ENCODE assay signal across 8 mouse cellular contexts in genomic region chr10:60285676-60286372, GRCm38 (mm10). TPM values are rescaled to one million over a fixed set of nuclear protein-coding genes. Genes with fewer than 3 reads are reported as not detected.
DNase-seq lines count a peak whose midpoint lies in the region; ATAC-seq and TF ChIP-seq lines count a peak whose summit lies in the region.

No protein-coding gene starts in this region.

- peaks cover 56% of the 10 kb centered on the region for H3K4me1 ChIP-seq in lung, embryonic 15.5 days
- H3K4me1 ChIP-seq in cortical plate, adult 2 months (ENCODE audit: control insufficient read depth, insufficient read depth, low read length), result peaks cover 44% of the 10 kb centered on the region
- H3K4me1 ChIP-seq in liver, embryonic 12.5 days, result peaks cover 83% of the 10 kb centered on the region

- TF ChIP-seq POLR2A in cortical plate, adult 2 months (IDR thresholded peaks at IDR 0.05; ENCODE audit: extremely low read depth, insufficient read depth, low read length), result peak; percentile 33; the same call in 1 of the 2 replicates

- no peaks in the 10 kb centered on the region for H3K9me3 ChIP-seq in lung, embryonic 15.5 days
- H3K9me3 ChIP-seq in liver, embryonic 12.5 days (replicated peaks), result no peaks in the 10 kb centered on the region

- DNase-seq in lung, postnatal 4 days, result no peak
- peak; percentile 43 for DNase-seq in gastrocnemius, postnatal 25 days
- peak; percentile 78 for DNase-seq in kidney, postnatal 14 days
- peak; percentile 87 to 92 for DNase-seq in right cerebral cortex, adult 2 months (ENCODE audit: low spot score in 2 of 2)
- no peak for DNase-seq in cerebellum, postnatal 36 days

- TF ChIP-seq CTCF in cortical plate, adult 2 months (IDR thresholded peaks at IDR 0.05; ENCODE audit: extremely low read depth, insufficient read depth, low read length), result no peak

- WGBS in lung, embryonic 15.5 days, result 52% methylated on average over 14 of the region's 14 CpGs
- 71% methylated on average over 14 of the region's 14 CpGs for WGBS in liver, embryonic 12.5 days (ENCODE audit: insufficient replicate concordance)

- H3K36me3 ChIP-seq in lung, embryonic 15.5 days, result no peaks in the 10 kb centered on the region
- peaks cover 11% of the 10 kb centered on the region; the same call in 1 of the 2 replicates for H3K36me3 ChIP-seq in liver, embryonic 12.5 days

- no peak overlapping the region for H3K4me3 ChIP-seq in lung, embryonic 15.5 days
- peak overlapping the region; percentile 21 for H3K4me3 ChIP-seq in cortical plate, adult 2 months (ENCODE audit: insufficient read depth, low read length)
- no peak overlapping the region for H3K4me3 ChIP-seq in liver, embryonic 12.5 days

- peaks cover 7% of the 10 kb centered on the region; the same call in 1 of the 2 replicates for H3K27me3 ChIP-seq in lung, embryonic 15.5 days
- H3K27me3 ChIP-seq in liver, embryonic 12.5 days (replicated peaks), result no peaks in the 10 kb centered on the region

- no peak overlapping the region for H3K27ac ChIP-seq in lung, embryonic 15.5 days
- peak overlapping the region; percentile 71 for H3K27ac ChIP-seq in cortical plate, adult 2 months (ENCODE audit: insufficient read depth, low read length)
- H3K27ac ChIP-seq in liver, embryonic 12.5 days, result no peak overlapping the region

- H3K4me2 ChIP-seq in lung, embryonic 15.5 days, result peak overlapping the region; percentile 14; the same call in 1 of the 2 replicates
- H3K4me2 ChIP-seq in liver, embryonic 12.5 days, result peak overlapping the region; percentile 9; the same call in 1 of the 2 replicates

- no peak overlapping the region for H3K9ac ChIP-seq in lung, embryonic 15.5 days
- no peak overlapping the region for H3K9ac ChIP-seq in liver, embryonic 12.5 days

- ATAC-seq in lung, embryonic 15.5 days (ENCODE audit: borderline replicate concordance, extremely low read depth, low FRiP score, low TSS enrichment), result no peak
- ATAC-seq in liver, embryonic 12.5 days, result no peak

RNA-seq across cellular contexts. Expression of gene Psap, which starts 8.4 kb away (rescaled TPM):
- polyA plus RNA-seq in lung, embryonic 15.5 days (2015; fragmentation: Nextera tagmentation; extraction: Ambion mirVana), result 118 and 124 TPM in 2 replicates
- 1,890 and 1,956 TPM in 2 replicates for polyA plus RNA-seq in cortical plate, adult 2 months (2012; rRNA removed)
- total RNA-seq in gastrocnemius, postnatal 25 days (2021), result 100 to 1,000 TPM; 590 to 608 TPM
- 42.9 and 43.3 TPM in 2 replicates for polyA plus RNA-seq in liver, embryonic 12.5 days (2016; fragmentation: Nextera tagmentation; extraction: Ambion mirVana)

Comparison
In these comparisons a context has a peak if more than half of its experiments do, and no peak if none do; other contexts are left out.
1. DNase-seq: peak in gastrocnemius, postnatal 25 days (single experiment), kidney, postnatal 14 days (single experiment) and right cerebral cortex, adult 2 months (2 of 2); none in lung, postnatal 4 days (0 of 2) and cerebellum, postnatal 36 days (0 of 2).
2. RNA of gene Psap, which starts 8.4 kb away (polyA plus RNA-seq): 1,890 to 1,956 TPM in cortical plate, adult 2 months; 118 to 124 TPM in lung, embryonic 15.5 days and 42.9 to 43.3 TPM in liver, embryonic 12.5 days; every median in the first group is over 10 times any median in the second.